Mouse (Mus musculus) bone marrow, adult 2 months (tissue): ENCODE measurements around the gene Bicral.

ENCODE experiments used
- CTCF ChIP-seq: fragments of 200-500 bp; IDR thresholded peaks from 2 replicates; pipeline ENCODE4 v1.5.1; 2011; ENCODE audit warnings: low read length, control low read depth; ENCODE audit not compliant: control insufficient read depth, insufficient read depth
- POLR2A ChIP-seq: fragments of 200-500 bp; IDR thresholded peaks from 2 replicates; pipeline ENCODE4 v1.6.1; 2011; ENCODE audit warnings: low read depth, mild to moderate bottlenecking, control low read depth, low read length, borderline replicate concordance; ENCODE audit not compliant: control insufficient read depth

GRCm38 (mm10) chr17:46763544-46763943 lies 94.7 kb downstream of the Bicral start, which contains the start of gene Ptcra:
- TF ChIP-seq CTCF: no peak
- no peak for TF ChIP-seq POLR2A
